Mouse (Mus musculus) small intestine, adult 2 months (tissue): ENCODE results near the gene Neurog2.

Experiments
- CTCF ChIP-seq: fragments of 200-500 bp; IDR thresholded peaks from 2 replicates; pipeline ENCODE4 v1.5.1; 2012; ENCODE audit warnings: low read depth, mild to moderate bottlenecking, control low read depth, inconsistent platforms, low read length, moderate library complexity, mixed read lengths; ENCODE audit not compliant: insufficient replicate concordance, insufficient read length; ENCODE audit errors: extremely low read depth
- POLR2A ChIP-seq: fragments of 200-500 bp; IDR thresholded peaks from 2 replicates; pipeline ENCODE4 v1.6.1; 2012; ENCODE audit warnings: low read depth, mild to moderate bottlenecking, control low read depth, inconsistent platforms, low read length, moderate library complexity

GRCm38 (mm10) chr3:127651742-127652653 is 19.1 kb downstream of the Neurog2 start:
- TF ChIP-seq CTCF, result no peak
- no peak for TF ChIP-seq POLR2A
